Comparison of ENCODE assay signal across 8 mouse cellular contexts in the genomic region with DNA sequence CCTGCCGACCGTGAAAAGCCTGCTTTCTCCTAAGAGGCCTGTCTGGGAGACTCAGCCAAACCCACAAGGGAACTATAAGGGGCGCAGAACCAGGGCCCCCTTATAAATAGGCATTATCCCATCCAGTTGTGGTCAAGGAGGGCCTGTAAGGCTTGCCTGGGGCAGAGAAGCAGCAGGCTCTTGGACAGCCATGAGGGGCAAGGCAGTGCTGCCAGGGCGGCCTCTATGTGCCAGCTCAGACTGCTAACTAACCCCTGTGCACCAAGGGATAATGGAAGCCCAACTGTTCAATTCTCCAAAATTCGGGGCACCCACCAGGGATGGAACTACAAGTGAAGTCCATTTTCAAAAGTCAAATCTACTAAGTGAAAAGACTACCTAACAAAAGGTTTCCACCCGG. TPM values are rescaled to one million over a fixed set of nuclear protein-coding genes. Genes with fewer than 3 reads are reported as not detected.
DNase-seq lines count a peak whose midpoint lies in the region; ATAC-seq and TF ChIP-seq lines count a peak whose summit lies in the region.

No protein-coding gene starts in this region.

- H3K27me3 ChIP-seq in kidney, postnatal 0 days (ENCODE audit: insufficient read depth, low read length), result no peaks in the 10 kb centered on the region
- no peaks in the 10 kb centered on the region for H3K27me3 ChIP-seq in embryonic facial prominence, embryonic 12.5 days
- H3K27me3 ChIP-seq in hindbrain, embryonic 15.5 days, result no peaks in the 10 kb centered on the region
- H3K27me3 ChIP-seq in midbrain, embryonic 16.5 days (ENCODE audit: control insufficient read depth, insufficient read depth, low read depth, low read length), result no peaks in the 10 kb centered on the region

- 42% methylated on average over 6 of the region's 6 CpGs for WGBS in kidney, postnatal 0 days
- 38% methylated on average over 6 of the region's 6 CpGs for WGBS in embryonic facial prominence, embryonic 12.5 days
- WGBS in hindbrain, embryonic 15.5 days, result 22% methylated on average over 6 of the region's 6 CpGs
- WGBS in midbrain, embryonic 16.5 days, result 24% methylated on average over 6 of the region's 6 CpGs

- H3K36me3 ChIP-seq in kidney, postnatal 0 days (ENCODE audit: insufficient read depth, low read length), result no peaks in the 10 kb centered on the region
- H3K36me3 ChIP-seq in embryonic facial prominence, embryonic 12.5 days, result no peaks in the 10 kb centered on the region
- H3K36me3 ChIP-seq in hindbrain, embryonic 15.5 days, result no peaks in the 10 kb centered on the region
- H3K36me3 ChIP-seq in midbrain, embryonic 16.5 days (ENCODE audit: control insufficient read depth, insufficient read depth, low read length), result no peaks in the 10 kb centered on the region

- no peak for TF ChIP-seq CTCF in kidney, postnatal 0 days (IDR thresholded peaks at IDR 0.05; ENCODE audit: low read depth)

- peak overlapping the region; percentile 66 for H3K27ac ChIP-seq in kidney, postnatal 0 days
- H3K27ac ChIP-seq in embryonic facial prominence, embryonic 12.5 days, result no peak overlapping the region
- H3K27ac ChIP-seq in hindbrain, embryonic 15.5 days (replicated peaks), result peak overlapping the region; percentile 69
- H3K27ac ChIP-seq in midbrain, embryonic 16.5 days (ENCODE audit: low read length), result peak overlapping the region; percentile 47

- H3K9me3 ChIP-seq in kidney, postnatal 0 days (replicated peaks; ENCODE audit: low read length), result no peaks in the 10 kb centered on the region
- no peaks in the 10 kb centered on the region for H3K9me3 ChIP-seq in embryonic facial prominence, embryonic 12.5 days
- H3K9me3 ChIP-seq in hindbrain, embryonic 15.5 days, result no peaks in the 10 kb centered on the region
- H3K9me3 ChIP-seq in midbrain, embryonic 16.5 days (replicated peaks; ENCODE audit: control insufficient read depth, low read length, poor library complexity, severe bottlenecking), result no peaks in the 10 kb centered on the region

- peak overlapping the region; percentile 23; the same call in 1 of the 2 replicates for H3K9ac ChIP-seq in kidney, postnatal 0 days (ENCODE audit: low read depth, low read length)
- H3K9ac ChIP-seq in embryonic facial prominence, embryonic 12.5 days, result no peak overlapping the region; the same call in none of the 2 replicates
- H3K9ac ChIP-seq in hindbrain, embryonic 15.5 days, result peak overlapping the region; percentile 76
- H3K9ac ChIP-seq in midbrain, embryonic 16.5 days (ENCODE audit: low read depth, low read length), result peak overlapping the region; percentile 78

- H3K4me1 ChIP-seq in kidney, postnatal 0 days (replicated peaks; ENCODE audit: insufficient read depth, low read length), result peaks cover 13% of the 10 kb centered on the region
- H3K4me1 ChIP-seq in embryonic facial prominence, embryonic 12.5 days, result peaks cover 40% of the 10 kb centered on the region
- peaks cover 63% of the 10 kb centered on the region for H3K4me1 ChIP-seq in hindbrain, embryonic 15.5 days (replicated peaks)
- peaks cover 37% of the 10 kb centered on the region for H3K4me1 ChIP-seq in midbrain, embryonic 16.5 days (ENCODE audit: control insufficient read depth, insufficient read depth, low read length)

- peak overlapping the region; percentile 96 for H3K4me2 ChIP-seq in kidney, postnatal 0 days (ENCODE audit: low read length)
- peak overlapping the region; percentile 92 for H3K4me2 ChIP-seq in embryonic facial prominence, embryonic 12.5 days (replicated peaks)
- peak overlapping the region; percentile 90 for H3K4me2 ChIP-seq in hindbrain, embryonic 15.5 days
- H3K4me2 ChIP-seq in midbrain, embryonic 16.5 days (ENCODE audit: low read length), result peak overlapping the region; percentile 64

- no peak for ATAC-seq in kidney, postnatal 0 days (replicated peaks; ENCODE audit: low FRiP score, low read depth)
- no peak for ATAC-seq in embryonic facial prominence, embryonic 12.5 days (ENCODE audit: insufficient number of reproducible peaks, insufficient read depth, low FRiP score, low TSS enrichment)
- no peak for ATAC-seq in hindbrain, embryonic 15.5 days (ENCODE audit: low FRiP score, low read depth)
- ATAC-seq in midbrain, embryonic 16.5 days, result no peak

- DNase-seq in kidney, postnatal 0 days (ENCODE audit: low spot score), result no peak
- no peak for DNase-seq in kidney, adult 9 months
- DNase-seq in embryo, embryonic 9.5 days (ENCODE audit: extremely low spot score), result no peak
- no peak for DNase-seq in spleen, adult 18-20 months
- no peak for DNase-seq in frontal cortex, postnatal 25 days (ENCODE audit: low spot score in 2 of 2)

- peak overlapping the region; percentile 78 for H3K4me3 ChIP-seq in kidney, postnatal 0 days (replicated peaks; ENCODE audit: low read depth, low read length)
- peak overlapping the region; percentile 74 for H3K4me3 ChIP-seq in embryonic facial prominence, embryonic 12.5 days
- peak overlapping the region; percentile 90 for H3K4me3 ChIP-seq in hindbrain, embryonic 15.5 days
- peak overlapping the region; percentile 63 for H3K4me3 ChIP-seq in midbrain, embryonic 16.5 days (ENCODE audit: low read depth, low read length)

RNA-seq across cellular contexts. Expression of a gene that starts 1.3 kb away (rescaled TPM):
- polyA plus RNA-seq in kidney, postnatal 0 days (2015; fragmentation: Nextera tagmentation; extraction: Ambion mirVana), result 16.1 and 17.8 TPM in 2 replicates
- 12.0 and 15.0 TPM in 2 replicates for polyA plus RNA-seq in embryonic facial prominence, embryonic 12.5 days (2016; fragmentation: Nextera tagmentation; extraction: Ambion mirVana)
- 35.1 and 38.7 TPM in 2 replicates for polyA plus RNA-seq in hindbrain, embryonic 15.5 days (2015; fragmentation: Nextera tagmentation; extraction: Ambion mirVana)
- polyA plus RNA-seq in midbrain, embryonic 16.5 days (2015; fragmentation: Nextera tagmentation; extraction: Ambion mirVana), result 35.8 and 39.3 TPM in 2 replicates

RNA-seq across cellular contexts. Expression of a gene that starts 40.0 kb away (rescaled TPM):
- 13.8 and 20.7 TPM in 2 replicates for polyA plus RNA-seq in kidney, postnatal 0 days (2015; fragmentation: Nextera tagmentation; extraction: Ambion mirVana)
- 30.4 and 32.6 TPM in 2 replicates for polyA plus RNA-seq in embryonic facial prominence, embryonic 12.5 days (2016; fragmentation: Nextera tagmentation; extraction: Ambion mirVana)
- polyA plus RNA-seq in hindbrain, embryonic 15.5 days (2015; fragmentation: Nextera tagmentation; extraction: Ambion mirVana), result 63.3 and 68.4 TPM in 2 replicates
- polyA plus RNA-seq in midbrain, embryonic 16.5 days (2015; fragmentation: Nextera tagmentation; extraction: Ambion mirVana), result 76.2 and 78.4 TPM in 2 replicates

RNA-seq across cellular contexts. Expression of a gene that starts 40.1 kb away (rescaled TPM):
- 15.0 and 15.2 TPM in 2 replicates for polyA plus RNA-seq in kidney, postnatal 0 days (2015; fragmentation: Nextera tagmentation; extraction: Ambion mirVana)
- polyA plus RNA-seq in embryonic facial prominence, embryonic 12.5 days (2016; fragmentation: Nextera tagmentation; extraction: Ambion mirVana), result 10.4 and 11.0 TPM in 2 replicates
- polyA plus RNA-seq in hindbrain, embryonic 15.5 days (2015; fragmentation: Nextera tagmentation; extraction: Ambion mirVana), result 10.4 and 11.3 TPM in 2 replicates
- polyA plus RNA-seq in midbrain, embryonic 16.5 days (2015; fragmentation: Nextera tagmentation; extraction: Ambion mirVana), result 10.8 and 11.3 TPM in 2 replicates

RNA-seq across cellular contexts. Expression of a gene that starts 54.1 kb away (rescaled TPM):
- polyA plus RNA-seq in kidney, postnatal 0 days (2015; fragmentation: Nextera tagmentation; extraction: Ambion mirVana), result 0.57 TPM in 1 of 2 replicates, not detected in the other
- polyA plus RNA-seq in embryonic facial prominence, embryonic 12.5 days (2016; fragmentation: Nextera tagmentation; extraction: Ambion mirVana), result not detected in 2 replicates
- polyA plus RNA-seq in hindbrain, embryonic 15.5 days (2015; fragmentation: Nextera tagmentation; extraction: Ambion mirVana), result not detected in 2 replicates
- polyA plus RNA-seq in midbrain, embryonic 16.5 days (2015; fragmentation: Nextera tagmentation; extraction: Ambion mirVana), result not detected in 2 replicates

RNA-seq across cellular contexts. Expression of a gene that starts 54.2 kb away (rescaled TPM):
- 22.2 and 23.1 TPM in 2 replicates for polyA plus RNA-seq in kidney, postnatal 0 days (2015; fragmentation: Nextera tagmentation; extraction: Ambion mirVana)
- 35.3 and 42.2 TPM in 2 replicates for polyA plus RNA-seq in embryonic facial prominence, embryonic 12.5 days (2016; fragmentation: Nextera tagmentation; extraction: Ambion mirVana)
- 42.8 and 45.0 TPM in 2 replicates for polyA plus RNA-seq in hindbrain, embryonic 15.5 days (2015; fragmentation: Nextera tagmentation; extraction: Ambion mirVana)
- 48.6 and 53.2 TPM in 2 replicates for polyA plus RNA-seq in midbrain, embryonic 16.5 days (2015; fragmentation: Nextera tagmentation; extraction: Ambion mirVana)
